Mouse (Mus musculus) Muller cell, postnatal 12 days (primary cell): ENCODE measurements around the gene Mamstr.
A peak's percentile ranks its signal among the peaks of the same experiment; 100 is the strongest.

Experiments used
- DNase-seq: peaks from one replicate; pipeline ENCODE4 v3.0.0-alpha.2; 2015; ENCODE audit errors: inconsistent ontology term

Mamstr gene

DNA sequence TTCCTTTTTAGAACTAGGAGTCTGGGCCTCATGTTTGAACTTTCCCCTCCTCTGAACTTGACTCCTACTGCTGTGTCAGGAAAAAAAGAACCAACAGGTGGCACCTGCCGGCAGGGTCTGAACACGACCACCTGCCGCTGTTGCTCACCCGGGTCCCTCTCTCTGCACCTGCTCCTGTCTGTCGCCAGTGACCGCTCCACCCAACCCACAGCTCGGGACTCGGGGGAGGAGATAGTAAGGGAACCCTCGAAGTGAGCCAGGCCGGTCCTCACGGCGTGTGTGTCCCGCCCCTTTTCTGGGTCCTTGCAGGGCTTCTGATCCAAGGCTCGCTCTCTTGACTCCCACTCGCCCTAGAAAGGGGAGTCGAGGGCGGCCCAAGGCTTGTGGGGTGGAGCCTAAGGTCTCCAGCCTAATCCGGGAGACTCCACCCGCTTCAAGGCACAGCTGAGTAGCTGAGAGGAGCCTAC is at the start of gene Mamstr:
Gene Mamstr (plus strand): TSS at position 417 of the 467 bp plus-strand sequence.
- no peak for DNase-seq

DNA sequence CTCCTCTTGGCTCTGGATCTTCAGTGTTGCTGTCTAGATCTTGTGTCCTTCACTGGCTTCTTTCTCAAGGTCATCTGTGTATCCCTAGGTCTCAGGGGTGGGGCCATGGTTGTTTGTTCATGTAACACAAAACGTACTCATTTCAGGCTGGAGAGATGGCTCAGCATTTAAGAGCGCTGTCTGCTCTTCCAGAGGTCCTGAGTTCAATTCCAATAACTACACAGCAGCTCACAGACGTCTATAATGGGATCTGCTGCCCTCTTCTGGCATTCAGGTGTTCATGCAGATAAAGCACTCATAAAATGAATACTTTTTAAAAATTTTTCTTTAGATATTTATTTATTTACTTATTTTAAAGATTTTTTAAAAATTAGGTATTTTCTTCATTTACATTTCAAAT is 48.9 kb upstream of the Mamstr start:
- no peak for DNase-seq

DNA sequence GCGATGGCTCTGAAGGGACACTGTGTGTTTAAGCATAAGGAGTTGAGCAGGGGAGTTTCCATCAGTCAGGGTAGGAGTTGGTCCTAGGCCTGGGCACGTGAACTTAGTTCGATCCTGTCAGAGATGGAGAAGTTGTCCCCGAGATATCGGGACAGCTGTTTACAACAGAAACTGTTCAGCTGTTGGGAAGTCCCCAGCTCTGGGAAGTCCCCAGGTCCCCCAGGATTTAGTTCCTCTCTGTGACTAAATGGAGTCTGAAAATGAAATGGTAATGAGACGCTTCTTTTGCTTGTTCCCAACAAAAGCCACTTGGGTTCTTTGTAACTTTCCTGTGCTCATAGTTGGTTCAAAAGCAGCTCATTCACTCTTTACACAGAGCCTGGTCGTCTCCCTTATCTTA is 47.9 kb upstream of the Mamstr start:
- no peak for DNase-seq

DNA sequence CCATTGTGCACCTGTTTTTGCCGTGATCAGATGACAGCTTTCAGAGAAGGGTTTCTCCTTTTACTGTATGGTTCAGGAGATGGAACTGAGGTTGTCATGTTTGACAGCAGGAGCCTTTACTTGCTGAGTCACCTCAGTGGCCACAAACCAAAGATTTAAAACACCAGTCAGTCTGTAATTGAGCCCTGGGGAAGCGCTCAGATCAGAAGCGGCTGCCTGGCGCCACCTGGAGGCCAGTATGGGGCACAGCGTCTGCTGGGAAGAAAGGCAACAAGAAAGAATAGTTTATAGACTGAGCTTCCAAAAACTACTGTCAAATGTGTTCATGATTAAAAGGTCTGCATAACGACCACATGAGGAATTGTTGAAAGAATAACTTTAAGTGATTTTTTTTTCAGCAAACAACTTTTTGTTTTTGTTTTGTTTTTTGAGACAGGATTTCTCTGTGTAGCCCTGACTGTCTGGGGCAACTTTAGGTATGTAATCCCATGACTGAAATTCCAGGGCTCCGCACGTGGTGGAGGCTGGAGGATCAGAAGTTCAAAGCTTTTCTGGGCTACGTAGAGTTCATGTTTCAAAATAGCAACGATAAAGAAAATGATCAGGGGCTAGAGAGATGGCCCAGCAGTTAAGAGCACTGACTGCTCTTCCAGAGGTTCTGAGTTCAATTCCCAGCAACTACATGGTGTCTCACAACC is 46.5 kb upstream of the Mamstr start:
- peak; percentile 76 for DNase-seq

DNA sequence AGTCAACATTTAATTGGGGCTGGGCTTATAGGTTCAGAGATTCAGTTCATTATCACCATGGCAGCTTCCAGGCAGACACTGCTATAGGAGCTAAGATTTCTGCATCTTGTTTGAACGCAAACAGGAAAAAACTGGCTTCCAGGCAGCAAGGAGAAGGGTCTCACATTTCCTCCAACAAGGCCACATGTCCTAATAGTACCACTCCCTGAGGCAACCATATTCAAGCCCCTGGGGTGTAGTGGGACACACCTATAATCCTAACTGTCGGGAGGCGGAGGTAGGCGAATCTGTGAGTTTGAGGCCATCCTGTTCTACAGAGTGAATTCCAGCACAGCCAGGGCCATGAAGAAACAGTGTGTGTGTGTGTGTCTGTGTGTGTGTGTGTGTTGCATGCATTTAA is 44.6 kb upstream of the Mamstr start:
- DNase-seq, result no peak

DNA sequence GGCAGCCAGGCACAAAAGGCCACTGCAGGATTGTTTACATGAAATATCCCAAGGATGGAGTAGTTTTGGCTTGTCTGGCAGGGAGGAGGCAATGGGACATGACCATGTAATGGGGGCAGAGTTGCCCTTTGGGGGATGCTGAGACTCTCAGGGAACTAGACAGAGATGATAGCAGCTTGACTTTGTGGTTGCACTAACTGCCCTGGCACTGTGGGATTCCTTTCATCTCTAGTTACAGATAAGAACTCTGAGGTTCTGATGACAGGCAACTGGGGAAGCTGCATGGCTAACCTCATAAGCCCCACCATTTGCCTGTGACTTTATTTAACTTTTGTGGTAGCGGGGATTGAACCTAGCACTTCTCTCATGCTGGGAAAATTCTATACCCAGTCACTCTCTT is 43.7 kb upstream of the Mamstr start:
- no peak for DNase-seq

DNA sequence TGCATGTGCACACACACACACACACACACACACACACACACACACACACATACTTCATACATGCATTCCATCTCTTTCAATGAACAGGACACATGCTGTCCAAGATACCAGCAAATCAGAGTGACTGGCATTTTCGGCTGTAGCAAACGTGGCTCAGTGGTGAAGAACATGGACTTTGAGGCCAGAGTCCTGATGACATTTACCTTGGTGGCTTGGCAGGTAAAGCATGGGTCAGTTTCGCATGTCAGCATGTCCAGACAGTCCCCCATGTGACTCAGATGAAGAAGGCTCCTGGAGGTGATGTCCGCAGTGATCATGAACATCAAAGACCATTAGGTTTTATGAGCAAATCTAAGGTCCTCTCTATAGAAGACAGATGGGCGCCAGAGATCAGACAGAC is 42.8 kb upstream of the Mamstr start:
- no peak for DNase-seq

DNA sequence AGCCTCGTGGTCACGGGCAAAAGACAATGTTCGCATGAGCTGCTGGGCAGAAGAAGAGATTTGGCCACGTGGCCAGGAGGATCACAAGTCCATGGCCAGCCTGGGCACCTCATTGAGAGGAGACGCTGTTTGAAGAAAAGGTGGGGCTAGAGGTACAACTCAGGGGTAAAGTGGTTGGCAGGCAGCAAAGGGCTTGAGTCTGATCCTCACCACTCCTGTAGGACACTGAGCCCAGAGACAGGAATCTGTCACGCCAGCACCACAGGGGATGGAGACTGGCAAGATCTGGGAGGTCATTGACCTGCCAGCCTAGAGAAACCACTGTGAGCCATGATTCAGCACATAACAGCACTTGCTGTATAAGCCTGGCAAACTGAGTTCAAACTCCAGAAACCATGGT is 42.2 kb upstream of the Mamstr start:
- DNase-seq, result no peak

DNA sequence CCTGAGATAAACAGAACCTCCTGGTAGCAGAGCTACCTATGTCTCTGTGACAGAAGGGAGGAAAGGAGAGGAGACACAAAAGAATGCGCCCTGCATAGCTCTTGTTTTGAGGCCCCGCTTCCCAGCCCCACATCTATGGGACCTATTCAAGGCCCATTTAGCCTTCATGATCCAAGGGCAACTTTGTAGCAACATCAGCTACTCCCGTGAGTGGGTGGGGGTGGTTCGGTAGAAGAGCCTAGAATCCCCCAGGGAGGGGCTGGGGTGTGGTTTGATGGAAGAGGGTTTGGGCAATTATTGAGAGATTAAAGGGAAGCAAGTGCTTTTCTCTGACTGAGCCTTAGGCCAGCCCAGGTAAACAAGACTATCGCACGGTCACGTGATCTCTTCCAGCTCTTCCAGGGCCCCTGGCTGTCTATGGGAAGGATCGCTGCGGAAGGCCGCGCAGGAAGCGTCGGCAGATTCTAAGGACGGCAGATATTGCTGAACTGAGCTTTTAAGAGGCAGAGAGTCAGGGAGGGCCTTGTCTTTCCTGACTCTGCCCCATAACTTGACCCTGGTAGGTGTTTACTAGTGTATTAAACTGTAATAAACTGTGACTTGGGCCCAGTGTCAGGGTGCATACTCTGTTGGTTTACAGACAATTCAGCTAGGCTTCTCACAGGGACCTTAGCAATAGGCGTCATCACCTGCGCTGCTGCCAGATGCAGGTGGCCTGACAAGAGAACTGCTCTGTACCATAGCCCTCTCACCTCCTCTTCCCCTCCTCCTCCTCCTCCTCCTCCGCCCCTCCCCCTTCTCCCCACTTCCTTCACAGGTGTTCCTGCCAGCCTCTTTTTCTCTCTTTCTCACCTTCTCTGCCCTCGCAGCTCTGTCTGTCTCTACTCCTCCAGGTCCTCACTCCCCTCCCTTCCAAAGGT is 40.6 kb upstream of the Mamstr start:
- no peak for DNase-seq

DNA sequence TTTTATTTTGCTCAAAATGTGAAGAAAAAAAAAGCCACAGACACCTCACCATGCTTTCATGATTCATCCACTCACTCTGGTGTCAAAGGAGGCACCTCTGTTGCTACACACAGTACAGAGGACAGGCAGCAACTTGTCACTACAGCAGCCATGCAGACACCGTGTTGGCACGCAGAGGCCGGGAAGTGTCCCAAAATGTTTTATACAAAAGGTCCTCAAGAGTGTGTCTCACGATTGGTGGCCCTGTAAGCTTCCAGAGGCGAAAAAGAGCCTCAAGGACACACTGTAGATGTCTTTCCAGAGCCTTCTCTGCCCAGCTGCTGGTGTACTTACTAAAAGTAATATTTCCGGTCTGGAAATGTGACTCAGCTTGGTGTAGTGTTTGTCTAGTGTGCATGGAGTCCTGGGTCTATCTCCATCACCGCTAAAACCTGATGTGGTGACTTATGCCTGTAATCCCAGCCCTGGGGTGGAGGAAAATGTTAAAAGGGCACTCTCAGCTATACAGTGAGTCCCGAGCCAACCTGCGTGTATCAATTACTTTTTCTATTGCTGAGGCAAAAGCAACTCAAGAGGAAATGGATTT is 34.0 kb upstream of the Mamstr start:
- no peak for DNase-seq

DNA sequence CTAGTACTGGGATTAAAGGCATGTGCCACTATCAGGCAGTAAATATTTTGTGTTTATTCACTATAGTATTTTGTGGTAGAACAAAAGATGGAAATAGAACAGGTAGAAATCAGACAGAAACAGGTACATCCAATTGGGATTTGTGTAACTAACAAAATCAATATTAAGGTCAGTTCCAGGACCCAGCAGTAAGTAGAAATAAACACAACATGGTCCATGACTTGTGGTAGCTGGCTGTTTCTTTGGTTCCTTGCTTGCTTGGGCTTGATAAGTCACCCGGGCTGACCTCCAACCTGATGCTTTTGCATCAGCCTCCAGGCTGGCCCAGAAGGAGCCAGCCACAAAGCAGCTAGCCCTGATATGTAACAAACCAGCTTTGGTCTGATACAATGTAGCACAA is 30.3 kb upstream of the Mamstr start:
- DNase-seq, result no peak

DNA sequence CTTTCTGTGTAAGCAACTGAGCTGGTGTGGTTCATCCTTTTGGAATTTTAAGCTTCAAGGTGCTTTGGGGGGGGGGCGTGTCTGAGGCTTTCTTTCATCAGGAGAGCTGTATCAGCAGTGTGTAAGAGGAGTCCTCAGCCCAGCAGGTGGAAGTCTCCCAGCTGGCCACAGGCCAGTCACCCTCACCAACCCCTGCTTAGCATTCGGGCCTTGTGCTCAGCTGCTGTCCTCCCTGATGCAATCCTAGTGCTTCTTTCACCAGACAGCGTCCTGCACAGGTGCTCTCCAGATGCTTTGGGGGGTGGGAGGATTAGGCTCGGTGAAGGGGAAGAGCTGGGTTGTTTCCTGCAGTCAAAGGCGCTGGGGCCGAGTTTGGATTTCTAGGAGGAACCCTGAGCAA is 23.5 kb upstream of the Mamstr start:
- peak; percentile 23 for DNase-seq

DNA sequence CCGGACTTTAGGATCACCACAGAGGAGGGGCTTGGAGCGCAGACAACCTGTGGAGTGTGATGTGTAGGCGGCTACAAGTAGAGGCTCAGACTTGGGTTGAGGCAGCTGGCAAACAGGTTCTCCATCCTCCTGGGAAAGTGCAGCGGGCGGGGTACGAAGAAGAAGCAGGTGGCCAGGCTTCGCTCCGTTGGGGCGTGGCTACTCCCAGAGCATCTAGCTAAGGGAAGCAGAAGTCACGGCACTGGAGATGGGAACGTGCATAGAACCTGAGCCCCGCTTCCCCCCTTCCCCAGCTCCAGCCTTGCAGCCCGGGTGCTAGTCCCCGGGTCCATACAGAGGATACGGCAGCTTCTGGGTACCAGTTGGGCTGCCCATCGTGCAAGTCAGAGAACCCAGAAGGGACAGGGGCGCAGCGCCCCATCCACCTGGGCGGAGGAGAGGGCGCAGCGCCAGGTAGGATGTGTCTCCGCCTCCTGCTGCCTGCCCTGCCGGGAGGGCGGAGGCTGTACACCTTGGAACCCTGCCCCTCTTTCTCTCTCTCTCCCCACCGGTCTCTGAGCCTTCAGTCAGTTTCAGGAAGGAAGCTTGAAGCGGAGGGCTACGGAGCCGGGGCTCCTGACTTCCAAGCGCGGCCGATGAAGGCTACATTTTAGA is 22.6 kb upstream of the Mamstr start, which contains the start of gene Fut1:
Gene Fut1 (plus strand): TSS at position 248 of the 654 bp plus-strand sequence.
- no peak for DNase-seq

DNA sequence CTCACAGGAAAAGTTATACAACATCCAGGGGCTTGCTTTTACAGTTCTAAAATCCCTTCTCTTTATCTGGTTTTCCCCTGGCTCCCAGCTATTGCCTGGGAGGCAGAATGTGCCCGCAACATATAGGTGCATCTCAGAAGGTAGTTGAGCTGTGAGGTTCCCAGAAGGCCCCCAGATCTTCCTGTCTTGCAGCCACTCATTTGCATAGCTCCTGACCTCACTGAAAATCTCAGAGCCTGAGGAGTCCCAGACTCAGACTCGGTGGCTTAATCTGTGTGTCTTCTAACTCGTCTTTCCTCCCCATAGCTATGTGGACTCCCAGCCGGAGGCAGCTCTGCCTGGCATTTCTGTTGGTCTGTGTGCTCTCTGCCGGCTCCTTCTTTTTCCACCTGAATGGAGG is 21.5 kb upstream of the Mamstr start:
- DNase-seq, result no peak

DNA sequence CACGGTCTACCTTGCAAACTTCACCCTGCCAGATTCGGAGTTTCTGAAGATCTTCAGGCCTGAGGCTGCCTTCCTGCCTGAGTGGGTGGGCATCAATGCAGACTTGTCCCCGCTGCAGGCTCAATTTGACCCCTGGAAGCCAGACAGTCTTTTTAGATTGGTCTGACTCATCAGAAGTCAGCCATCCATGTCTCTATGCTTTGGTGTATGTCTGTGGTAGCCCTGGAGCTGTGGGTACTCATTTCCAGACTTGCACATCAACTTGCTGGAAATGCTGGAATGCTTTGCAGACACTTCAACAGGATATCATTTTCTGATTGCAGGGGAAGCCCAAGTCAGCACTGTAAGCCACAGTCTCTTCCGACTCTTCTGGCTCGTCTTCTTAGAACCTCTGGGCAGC is 20.2 kb upstream of the Mamstr start:
- DNase-seq, result no peak

DNA sequence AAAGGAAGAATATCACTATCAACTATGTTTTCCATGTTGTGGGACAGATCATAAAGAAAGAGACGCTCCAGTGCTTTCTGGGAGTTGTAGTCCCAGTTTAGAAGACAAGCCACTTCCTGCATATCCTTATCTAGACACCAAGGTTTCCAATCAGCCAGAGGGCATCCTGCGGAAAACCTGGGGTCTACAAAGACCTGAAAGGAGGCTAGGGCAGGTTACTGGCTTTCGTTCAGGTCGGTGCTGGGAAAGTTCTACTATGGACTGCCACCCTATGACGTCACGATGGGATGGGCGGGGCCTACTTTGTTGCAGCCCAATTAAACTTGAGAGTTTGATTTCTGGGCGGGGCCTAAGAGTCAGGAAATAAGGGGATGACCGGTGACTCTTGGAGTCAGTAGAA is 18.3 kb upstream of the Mamstr start, which contains the start of gene Izumo1:
Gene Izumo1 (plus strand): TSS at position 369 of the 400 bp plus-strand sequence.
- DNase-seq, result no peak

DNA sequence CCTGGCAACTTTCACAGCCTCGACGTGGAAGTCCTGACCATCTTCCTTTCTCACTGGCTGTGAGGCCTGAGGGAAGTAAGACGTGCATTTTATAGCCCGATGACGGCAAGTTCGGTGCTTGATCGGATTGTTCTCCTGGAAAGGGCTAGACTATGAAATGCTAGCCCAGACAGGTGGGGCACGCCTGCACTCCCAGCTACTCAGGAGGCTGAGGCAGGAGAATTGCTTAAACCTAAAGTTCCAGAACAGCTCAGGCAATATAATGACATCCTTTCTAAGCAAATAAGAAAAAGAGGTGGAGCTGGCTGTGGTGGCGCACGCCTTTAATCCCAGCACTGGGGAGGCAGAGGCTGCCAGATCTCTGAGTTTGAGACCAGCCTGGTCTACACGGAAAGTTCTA is 16.3 kb upstream of the Mamstr start:
- DNase-seq, result no peak

DNA sequence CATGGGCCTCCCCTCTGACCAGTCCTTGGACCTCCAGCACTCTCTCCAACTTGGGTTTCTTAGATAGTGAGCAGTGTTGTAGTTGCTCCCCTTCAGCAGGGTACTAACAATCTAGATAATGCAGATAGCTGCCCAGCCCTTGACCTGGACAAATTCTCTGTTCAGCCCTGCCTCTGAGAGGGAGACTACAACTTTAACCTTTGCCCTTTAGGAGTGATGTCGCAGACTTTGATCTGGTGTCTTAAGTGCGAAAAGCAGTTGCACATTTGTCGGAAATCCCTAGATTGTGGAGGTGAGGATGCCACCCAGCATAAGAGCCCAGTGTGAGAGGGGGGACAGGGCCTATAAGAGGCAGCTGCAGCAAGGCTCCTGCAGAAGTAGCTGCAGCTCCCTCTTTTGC is 15.1 kb upstream of the Mamstr start:
- no peak for DNase-seq

DNA sequence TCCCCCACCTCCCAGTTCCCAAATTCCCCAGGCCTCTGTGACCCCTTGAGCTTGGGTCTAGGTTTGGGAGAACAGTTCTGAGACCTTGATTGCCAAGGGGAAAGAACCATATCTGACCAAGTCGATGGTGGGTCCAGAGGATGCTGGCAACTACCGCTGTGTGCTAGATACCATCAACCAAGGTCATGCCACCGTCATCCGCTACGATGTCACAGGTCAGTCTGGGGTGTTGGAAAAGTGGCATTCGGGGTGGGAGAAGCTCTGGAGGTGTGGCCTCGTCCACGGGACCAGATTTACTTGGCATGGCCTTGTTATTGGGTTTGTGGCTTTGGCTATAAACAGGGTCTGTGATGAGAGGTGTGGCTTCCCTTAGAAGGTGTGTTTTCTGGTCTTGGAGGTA is 14.3 kb upstream of the Mamstr start:
- no peak for DNase-seq

DNA sequence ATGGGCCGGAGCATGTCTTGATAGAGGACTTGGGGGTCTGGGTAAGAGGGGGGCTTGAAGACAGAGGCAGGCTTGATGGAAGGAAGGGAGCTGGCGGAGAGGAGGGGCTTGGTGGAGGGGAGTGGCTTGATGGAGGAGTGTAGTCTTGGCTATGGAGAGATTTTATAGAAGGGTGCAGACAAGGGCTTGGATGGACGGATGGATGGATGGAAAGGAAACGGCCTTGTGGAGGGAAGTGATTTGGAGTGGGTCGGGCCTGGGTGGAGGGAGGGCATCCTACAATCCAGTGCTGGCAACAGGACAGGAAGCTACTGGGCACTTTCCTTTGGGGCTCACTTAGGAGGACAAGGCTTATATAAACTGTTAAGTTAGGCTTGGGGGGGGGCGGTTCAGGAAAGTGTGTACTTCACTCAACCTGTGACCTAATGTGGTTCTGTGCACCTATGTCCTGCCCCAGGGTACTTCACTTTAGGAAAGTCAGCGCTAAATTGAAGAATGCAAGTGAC is 13.2 kb upstream of the Mamstr start:
- DNase-seq, result no peak

DNA sequence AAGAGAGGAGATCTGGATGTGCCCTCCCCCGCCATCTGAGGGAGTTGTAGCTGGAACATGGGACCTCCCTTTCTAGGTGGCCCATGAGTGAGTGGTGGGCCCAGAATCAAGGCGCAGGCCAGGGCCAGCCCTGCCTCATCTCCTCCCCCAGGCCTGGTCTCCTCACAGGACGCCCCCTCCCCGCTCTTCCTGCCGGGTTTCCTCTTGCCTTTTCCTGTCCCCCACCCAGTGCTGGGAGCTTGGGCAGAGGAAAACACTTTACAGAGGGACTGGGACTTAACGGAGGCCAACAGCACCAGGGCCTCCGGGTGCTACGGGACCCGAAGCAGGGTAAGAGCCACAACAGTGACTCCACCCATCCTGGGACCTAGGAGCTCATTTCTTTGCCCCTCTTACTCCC is 12.5 kb upstream of the Mamstr start, which contains the start of gene Rasip1:
Gene Rasip1 (plus strand): TSS at position 228 of the 400 bp plus-strand sequence.
- no peak for DNase-seq
